Mouse (Mus musculus): Measurements from ENCODE around the gene Bex3.
"Not testable (repeated sequence)": the region's sequence is repeated elsewhere in the genome, so short reads cannot be mapped to it uniquely, and the experiment has no call there.

Gene Bex3

GRCm38 (mm10) chrX:136269743-136270392, at the start of gene Bex3:
Gene Bex3 (plus strand): TSS chrX:136270253.
- in situ Hi-C loops (cut with MboI, MseI): not testable (repeated sequence)

GRCm38 (mm10) chrX:136223714-136224113, 46.3 kb upstream of the Bex3 start:
- in situ Hi-C loops (cut with MboI, MseI): no loop called here

DNA sequence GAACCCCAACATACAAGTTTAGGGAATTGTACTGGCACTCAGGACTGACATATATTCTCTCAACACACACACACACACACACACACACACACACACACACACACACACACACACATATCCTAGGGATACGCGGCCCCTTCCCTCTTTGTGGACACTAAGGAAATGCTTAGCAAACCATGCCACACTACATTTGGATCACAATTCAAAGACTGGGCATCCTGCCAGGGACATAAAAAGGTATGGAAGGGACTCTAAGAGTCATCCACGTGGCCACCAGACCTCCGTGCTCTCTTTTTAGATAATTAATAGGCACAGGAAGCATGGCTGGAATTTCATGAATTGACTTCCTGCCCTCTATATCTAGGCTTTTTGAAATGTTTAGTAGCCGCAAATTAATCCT, 42.3 kb upstream of the Bex3 start:
- in situ Hi-C loops (cut with MboI, MseI): no loop called here

DNA sequence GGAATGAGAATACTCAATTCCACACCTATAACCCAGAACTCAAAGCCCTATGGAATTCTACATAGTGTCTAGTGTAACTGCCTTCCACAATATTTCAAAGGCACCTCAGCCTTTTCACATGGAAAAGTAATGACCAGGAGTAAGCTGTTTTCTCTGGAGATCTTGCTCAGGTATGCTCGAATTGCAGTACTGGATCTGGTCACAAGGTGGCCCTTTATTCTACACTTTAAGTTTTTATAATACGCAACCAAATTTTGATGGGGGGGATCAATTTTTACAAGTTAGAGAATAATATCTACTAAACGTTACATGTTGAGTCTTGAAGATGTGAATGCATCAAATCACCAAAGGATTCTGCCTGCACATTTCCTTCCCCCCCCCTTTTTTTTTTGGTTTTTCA, 31.9 kb upstream of the Bex3 start:
- in situ Hi-C loops (cut with MboI, MseI): no loop called here

DNA sequence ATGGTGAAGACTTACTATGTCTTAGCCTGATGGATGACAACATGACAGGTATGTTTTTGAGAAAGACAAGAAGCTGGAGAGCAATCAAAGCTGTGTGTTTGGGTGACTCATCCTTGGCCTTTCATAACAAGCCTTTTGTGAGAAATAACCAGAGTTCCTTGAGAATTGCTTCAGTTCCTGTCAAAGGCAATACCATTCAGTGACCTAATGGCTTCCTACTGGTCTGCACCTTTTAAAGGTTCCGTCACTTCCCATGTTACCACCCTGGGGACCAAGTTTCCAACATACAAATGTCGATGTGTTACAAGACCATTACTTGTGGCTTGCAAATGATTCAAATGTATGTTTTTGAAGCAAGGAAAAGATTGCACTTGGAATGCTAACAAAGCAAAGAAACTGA, 26.9 kb upstream of the Bex3 start:
- in situ Hi-C loops (cut with MboI, MseI): no loop called here

DNA sequence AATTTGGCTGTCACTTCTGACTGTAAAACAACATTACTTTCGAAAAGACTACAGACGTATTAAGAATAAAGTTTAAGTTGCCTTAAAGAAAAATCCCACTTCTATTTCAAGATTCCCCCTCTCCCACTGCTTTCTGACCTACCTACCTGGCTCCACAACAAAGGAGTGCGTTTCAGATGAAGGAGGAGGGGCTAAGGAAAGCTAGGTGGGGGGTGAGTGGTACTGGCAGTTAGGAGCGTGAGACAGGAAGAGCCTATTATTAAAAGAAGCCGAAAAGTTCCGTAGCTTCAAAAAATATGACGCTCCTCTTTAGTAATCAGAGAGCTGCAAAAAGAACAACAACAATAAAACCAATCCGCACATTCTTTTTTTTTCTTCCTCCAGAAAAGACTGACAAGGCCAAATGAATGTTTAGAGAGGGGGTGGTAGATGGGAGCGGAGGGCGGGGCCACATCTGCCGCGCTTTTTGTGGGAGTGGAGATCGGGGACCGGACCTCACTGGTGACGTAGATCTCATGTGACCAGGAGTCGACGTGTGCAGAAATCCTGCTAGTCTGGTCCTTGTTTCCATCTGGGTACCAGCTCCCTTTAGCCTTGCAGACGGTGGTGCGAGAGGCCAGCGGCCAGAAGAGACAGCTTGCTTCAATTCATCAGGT, 25.4 kb upstream of the Bex3 start, which contains the start of gene Tceal9:
Gene Tceal9 (plus strand): TSS at position 506 of the 656 bp plus-strand sequence.
- in situ Hi-C loops (cut with MboI, MseI): no loop called here

- in situ Hi-C loops (cut with MboI, MseI): no loop called here
Measured at GRCm38 (mm10) chrX:136245521-136246071, 24.5 kb upstream of the Bex3 start.

GRCm38 (mm10) chrX:136248811-136249210, 21.2 kb upstream of the Bex3 start:
- in situ Hi-C loops (cut with MboI, MseI): no loop called here

DNA sequence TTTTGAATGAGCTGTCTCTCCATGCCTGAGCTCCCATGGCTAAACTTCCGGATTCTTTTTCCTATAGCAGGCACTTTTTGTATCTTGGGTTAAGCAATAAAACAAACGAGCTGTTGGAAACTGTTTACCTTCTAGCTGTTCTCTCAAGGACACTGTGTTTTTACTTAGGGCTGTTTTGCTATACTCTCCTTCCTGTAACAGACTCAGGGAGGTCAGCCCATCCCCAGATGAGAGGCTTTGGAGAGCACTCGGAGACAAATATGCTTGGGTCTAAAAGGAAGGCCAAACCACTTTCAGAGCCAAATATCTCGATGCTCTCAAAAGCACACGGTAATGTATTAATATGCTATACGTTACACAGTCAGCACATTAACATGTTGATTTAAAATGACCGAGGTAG, 20.4 kb upstream of the Bex3 start:
- in situ Hi-C loops (cut with MboI, MseI): loop anchor here (10.0 kb wide), 1 partner anchor 1875 kb away; no protein-coding TSS in a partner anchor

DNA sequence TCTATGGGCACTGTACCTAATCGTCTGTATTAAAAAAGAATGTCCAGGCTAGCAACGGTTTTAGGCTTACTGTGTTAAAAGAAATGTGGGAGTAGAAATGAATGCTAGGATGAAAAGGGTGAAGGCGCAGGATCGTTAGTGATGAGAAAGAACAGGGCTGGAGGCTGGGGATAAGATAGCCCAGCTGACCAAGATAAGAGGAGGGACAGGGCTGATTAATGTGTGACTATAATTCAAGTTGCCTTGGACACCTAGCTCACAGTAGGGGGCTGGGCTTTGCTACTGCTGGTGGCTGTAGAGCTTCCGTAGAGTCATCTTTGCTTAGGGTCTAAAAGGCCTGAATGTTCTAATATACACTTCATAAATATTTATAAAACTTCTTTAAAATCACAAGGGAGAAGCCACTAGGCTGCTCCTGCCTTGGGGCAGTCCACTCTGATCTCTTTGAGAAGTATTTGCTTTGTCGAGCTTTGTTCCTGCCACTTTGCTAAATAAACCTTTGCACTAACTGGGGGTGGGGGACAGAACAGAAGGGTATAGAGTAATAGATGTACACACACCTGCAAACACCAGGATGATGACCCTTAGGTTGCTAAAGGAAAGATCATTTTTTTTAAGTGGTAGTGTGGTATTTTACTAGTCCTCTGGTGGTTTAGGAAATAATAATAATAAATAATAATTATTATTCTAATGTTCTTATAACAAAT, 17.9 kb upstream of the Bex3 start:
- in situ Hi-C loops (cut with MboI, MseI): loop anchor here (10.0 kb wide), 1 partner anchor 1877 kb away; no protein-coding TSS in a partner anchor

DNA sequence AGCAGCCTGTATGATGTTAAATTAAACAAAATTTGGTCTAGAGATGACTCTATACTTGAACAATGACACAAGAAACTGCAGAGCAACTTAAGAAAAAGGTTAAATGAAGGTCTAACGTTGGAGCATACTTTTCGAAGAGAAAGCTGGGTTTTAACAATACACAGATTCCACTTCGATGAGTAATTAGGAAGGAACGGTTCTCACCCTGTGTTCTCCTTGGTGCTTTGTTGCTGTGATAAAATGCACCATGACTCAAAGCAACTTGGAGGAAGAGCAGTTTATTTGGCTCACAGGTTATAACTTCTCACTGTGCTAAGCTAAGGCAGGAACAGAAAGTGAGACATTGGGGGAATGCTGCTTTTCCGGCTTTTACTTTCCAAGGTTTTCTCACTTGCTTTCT, 2.3 kb upstream of the Bex3 start:
- in situ Hi-C loops (cut with MboI, MseI): no loop called here

DNA sequence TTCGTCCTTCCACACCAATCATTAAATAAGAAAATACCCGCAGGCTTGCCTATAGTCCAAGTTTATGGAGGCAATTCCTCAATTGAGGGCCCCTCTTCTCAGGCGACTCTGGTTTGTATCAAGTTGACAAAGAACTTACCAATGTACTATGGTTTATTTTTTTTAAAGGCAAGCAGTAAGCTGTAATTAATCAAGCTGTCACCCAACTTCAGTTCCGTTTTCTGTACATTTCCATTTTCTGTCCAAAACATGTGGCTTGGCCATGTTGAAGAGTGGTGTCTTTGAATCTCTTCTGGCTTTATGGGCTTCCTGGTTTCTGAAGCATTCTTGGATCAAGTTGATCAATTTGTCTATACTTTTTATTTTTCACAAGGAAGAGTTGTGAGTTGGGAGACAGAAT, 1.9 kb upstream of the Bex3 start:
- in situ Hi-C loops (cut with MboI, MseI): no loop called here

GRCm38 (mm10) chrX:136270393-136271111, 499 bp downstream of the Bex3 start:
- in situ Hi-C loops (cut with MboI, MseI): not testable (repeated sequence)

DNA sequence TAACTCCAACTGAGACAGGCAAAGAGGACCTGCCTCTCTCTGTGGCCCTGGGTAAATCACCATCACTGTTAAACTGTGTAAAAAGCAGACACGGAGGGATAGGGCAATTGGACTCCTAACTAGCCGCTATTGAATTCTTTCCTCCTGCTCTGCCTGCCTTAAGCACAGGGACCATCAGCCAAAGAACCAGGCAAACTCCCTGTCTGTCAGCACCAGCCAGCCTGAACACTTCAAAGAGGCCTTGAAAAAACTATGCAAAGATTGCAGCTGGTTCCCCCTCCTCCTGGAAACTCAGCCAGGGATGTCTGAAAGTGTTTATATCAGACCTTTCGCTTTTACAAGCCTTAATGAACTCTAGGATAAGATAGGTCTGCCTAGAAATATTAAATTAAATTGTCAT, 4.5 kb downstream of the Bex3 start:
- in situ Hi-C loops (cut with MboI, MseI): no loop called here

DNA sequence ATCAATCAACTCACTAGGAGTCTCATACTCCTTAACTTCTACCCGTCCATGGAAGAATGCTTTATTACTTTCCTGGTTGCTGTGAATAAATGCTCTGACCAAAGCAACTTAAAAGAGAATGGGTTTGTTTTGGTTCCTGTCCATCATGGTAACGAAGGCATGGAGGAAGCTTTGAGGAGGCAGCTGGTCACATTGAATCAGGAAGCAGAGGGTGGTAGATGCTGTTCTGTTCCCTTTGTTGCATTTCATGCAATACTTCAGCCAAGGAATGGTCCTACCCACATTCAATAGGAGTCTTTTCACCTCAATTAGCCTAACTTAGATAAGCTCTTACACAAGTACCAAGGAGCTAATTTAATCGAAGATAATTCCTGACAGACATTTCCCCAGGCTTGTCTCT, 5.3 kb downstream of the Bex3 start:
- in situ Hi-C loops (cut with MboI, MseI): no loop called here

- in situ Hi-C loops (cut with MboI, MseI): no loop called here
Measured at GRCm38 (mm10) chrX:136277577-136277976, 7.5 kb downstream of the Bex3 start.

GRCm38 (mm10) chrX:136278401-136278800, 8.3 kb downstream of the Bex3 start:
- in situ Hi-C loops (cut with MboI, MseI): no loop called here

DNA sequence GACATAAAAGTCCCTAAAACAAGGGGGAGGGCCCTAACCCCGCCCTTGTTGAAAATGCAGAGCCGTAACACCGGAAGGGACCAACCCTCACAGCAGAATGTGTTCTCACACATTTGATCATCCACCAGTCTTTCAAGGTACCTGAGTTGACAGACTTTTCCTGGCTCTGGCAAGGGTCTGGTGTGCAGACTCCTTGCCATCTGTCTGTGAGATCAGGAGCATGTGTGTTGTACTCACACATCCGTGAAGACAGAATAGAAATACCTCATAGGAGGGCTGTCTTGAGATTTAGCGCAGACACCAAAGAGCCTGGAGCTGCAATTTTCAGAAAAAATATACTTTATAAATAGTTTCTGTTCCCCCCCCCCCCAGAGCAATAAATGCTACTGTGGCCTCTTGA, 9.4 kb downstream of the Bex3 start:
- in situ Hi-C loops (cut with MboI, MseI): no loop called here

DNA sequence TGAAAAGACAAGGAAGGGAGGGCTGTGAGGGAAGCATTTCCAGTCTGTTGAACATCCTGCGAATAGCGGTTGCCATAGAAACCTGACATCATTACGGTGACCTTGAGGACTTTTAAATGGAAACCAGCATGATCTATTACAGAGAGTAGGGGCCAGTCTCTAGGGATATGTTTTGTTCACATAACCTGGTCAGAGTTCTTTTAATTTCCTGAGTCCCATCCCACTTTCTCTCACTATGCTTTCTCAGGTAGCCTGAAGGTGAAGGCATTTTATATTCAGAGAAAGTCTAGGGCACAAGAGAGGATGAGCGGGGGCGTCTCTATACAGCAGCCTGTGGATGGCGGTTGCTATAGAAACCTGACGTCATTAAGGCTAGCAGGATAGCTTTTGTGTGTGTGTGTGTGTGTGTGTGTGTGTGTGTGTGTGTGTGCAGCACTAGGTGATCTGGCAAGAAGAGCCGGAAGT, 20.8 kb downstream of the Bex3 start:
- in situ Hi-C loops (cut with MboI, MseI): no loop called here

DNA sequence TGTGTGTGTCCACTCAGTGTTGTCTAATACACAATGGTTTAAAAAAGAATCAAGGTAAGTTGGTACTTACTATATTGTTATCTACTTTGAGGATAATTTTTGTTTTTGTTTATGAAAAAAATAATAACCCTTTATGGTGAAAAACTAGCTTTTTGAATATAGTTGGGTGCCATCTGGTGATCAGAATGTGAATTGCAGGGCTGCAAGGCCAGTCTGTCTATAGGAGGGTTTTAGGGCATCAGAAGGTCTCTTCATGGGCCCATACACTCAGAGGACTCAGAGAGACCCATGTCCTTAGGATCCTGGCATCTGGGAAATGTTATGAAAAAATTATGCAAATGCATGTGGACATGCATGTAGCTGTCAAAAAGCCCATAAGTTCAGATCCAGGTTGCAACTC, 34.2 kb downstream of the Bex3 start:
- in situ Hi-C loops (cut with MboI, MseI): loop anchor here (5.0 to 25.0 kb wide), 2 partner anchors 97 to 533 kb away; no protein-coding TSS in a partner anchor

DNA sequence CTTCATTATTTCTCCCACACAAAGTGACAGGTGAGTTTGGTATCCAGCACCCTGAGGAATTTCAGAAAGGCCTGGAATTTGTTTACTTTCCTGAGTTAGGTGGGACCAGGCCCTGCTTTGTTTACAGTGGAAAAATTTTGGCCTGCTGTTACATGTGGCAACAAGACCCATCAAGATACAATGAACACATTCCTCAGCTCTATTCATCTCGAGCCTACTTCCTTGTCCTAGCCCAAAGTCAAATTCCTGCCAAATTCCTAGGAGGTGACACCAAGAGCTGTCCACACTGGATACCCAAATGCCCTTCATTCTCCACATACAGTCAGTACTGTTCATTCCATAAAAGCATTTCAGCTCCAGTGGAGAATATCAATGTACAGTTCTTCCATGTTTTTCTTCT, 36.1 kb downstream of the Bex3 start:
- in situ Hi-C loops (cut with MboI, MseI): loop anchor here (25.0 kb wide), 1 partner anchor 531 kb away; no protein-coding TSS in a partner anchor
